Mouse (Mus musculus): ENCODE measurements around the gene Fam47e. TPM values are rescaled to one million over a fixed set of nuclear protein-coding genes. Genes with fewer than 3 reads are reported as not detected.

Gene Fam47e
- not detected in 2 replicates for polyA plus RNA-seq (2012; ENCODE audit: low replicate concordance)

GRCm38 (mm10) chr5:92554891-92555511, at the start of gene Fam47e:
Fam47e (plus strand) TSS chr5:92555069.

GRCm38 (mm10) chr5:92506733-92507132, 48.1 kb upstream of the Fam47e start, which contains the start of gene Scarb2:
Scarb2 (minus strand) TSS chr5:92506833.

GRCm38 (mm10) chr5:92602691-92603690, 48.1 kb downstream of the Fam47e start, which contains the start of gene Stbd1:
Stbd1 (plus strand) TSS chr5:92603041.

Other genes starting within 250 kb of the Fam47e start
- gene Sdad1, start 244.6 kb upstream of the Fam47e start, polyA plus RNA-seq (2012; ENCODE audit: low replicate concordance), result 25.8 and 35.6 TPM in 2 replicates
- 1.4 and 4.7 TPM in 2 replicates for gene Cxcl9, start 227.0 kb upstream of the Fam47e start, polyA plus RNA-seq (2012; ENCODE audit: low replicate concordance)
- 0.28 TPM in 1 of 2 replicates, not detected in the other for gene Art3, start 223.2 kb upstream of the Fam47e start, polyA plus RNA-seq (2012; ENCODE audit: low replicate concordance)
- 0.81 TPM in 1 of 2 replicates, not detected in the other for gene Cxcl10, start 206.2 kb upstream of the Fam47e start, polyA plus RNA-seq (2012; ENCODE audit: low replicate concordance)
- 3.6 and 9.4 TPM in 2 replicates for gene Nup54, start 119.8 kb upstream of the Fam47e start, polyA plus RNA-seq (2012; ENCODE audit: low replicate concordance)
- 10.3 and 17.1 TPM in 2 replicates for gene Scarb2, start 48.2 kb upstream of the Fam47e start, polyA plus RNA-seq (2012; ENCODE audit: low replicate concordance)
- 0.45 and 0.48 TPM in 2 replicates for gene Stbd1, start 48.0 kb downstream of the Fam47e start, polyA plus RNA-seq (2012; ENCODE audit: low replicate concordance)
- 0.05 and 0.07 TPM in 2 replicates for gene Ccdc158, start 120.2 kb downstream of the Fam47e start, polyA plus RNA-seq (2012; ENCODE audit: low replicate concordance)
- 0.04 and 0.19 TPM in 2 replicates for gene Shroom3, start 128.4 kb downstream of the Fam47e start, polyA plus RNA-seq (2012; ENCODE audit: low replicate concordance)